Mouse (Mus musculus) 3T3-L1 (cell line): Measurements from ENCODE around the gene Zfp119b.

Experiments
- DNase-seq: peaks from one replicate; pipeline ENCODE4 v3.0.0-alpha.2; 2015; ENCODE audit warnings: low read depth, low spot score

Gene Zfp119b

GRCm38 (mm10) chr17:55949400-55949799 lies at the start of gene Zfp119b:
Gene Zfp119b (minus strand): TSS chr17:55949500.
- peak; percentile 32 for DNase-seq

- no peak for DNase-seq
Measured at GRCm38 (mm10) chr17:55996007-55996406, 46.7 kb upstream of the Zfp119b start.

GRCm38 (mm10) chr17:55990278-55990898 lies 41.1 kb upstream of the Zfp119b start:
- DNase-seq, result no peak

- DNase-seq, result peak; percentile 72
Measured at GRCm38 (mm10) chr17:55986030-55986961, 37.0 kb upstream of the Zfp119b start, which contains the start of gene Fsd1. Gene Fsd1 (plus strand): TSS chr17:55986509.

GRCm38 (mm10) chr17:55977301-55977700 lies 28.0 kb upstream of the Zfp119b start:
- no peak for DNase-seq

- DNase-seq, result peak; percentile 83
Measured at GRCm38 (mm10) chr17:55976255-55976862, 27.1 kb upstream of the Zfp119b start.

GRCm38 (mm10) chr17:55971453-55971852 lies 22.2 kb upstream of the Zfp119b start:
- no peak for DNase-seq

- no peak for DNase-seq
Measured at GRCm38 (mm10) chr17:55969966-55970891, 20.9 kb upstream of the Zfp119b start, which contains the start of gene Shd. Gene Shd (plus strand): TSS chr17:55970467.

GRCm38 (mm10) chr17:55969560-55969959 lies 20.3 kb upstream of the Zfp119b start:
- DNase-seq, result no peak

- DNase-seq, result no peak
Measured at GRCm38 (mm10) chr17:55968210-55968609, 18.9 kb upstream of the Zfp119b start.

GRCm38 (mm10) chr17:55967186-55967585 lies 17.9 kb upstream of the Zfp119b start:
- no peak for DNase-seq

- peak; percentile 53 for DNase-seq
Measured at GRCm38 (mm10) chr17:55964996-55965395, 15.7 kb upstream of the Zfp119b start.

GRCm38 (mm10) chr17:55964496-55964895 lies 15.2 kb upstream of the Zfp119b start:
- no peak for DNase-seq

GRCm38 (mm10) chr17:55963171-55963570 lies 13.9 kb upstream of the Zfp119b start:
- DNase-seq, result no peak

- DNase-seq, result no peak
Measured at GRCm38 (mm10) chr17:55961631-55962030, 12.3 kb upstream of the Zfp119b start.

- DNase-seq, result no peak
Measured at GRCm38 (mm10) chr17:55960791-55961190, 11.5 kb upstream of the Zfp119b start.

- DNase-seq, result no peak
Measured at GRCm38 (mm10) chr17:55959946-55960740, 10.8 kb upstream of the Zfp119b start.

- peak; percentile 99 for DNase-seq
Measured at GRCm38 (mm10) chr17:55958918-55959728, 9.8 kb upstream of the Zfp119b start, which contains the start of gene Yju2. Gene Yju2 (plus strand): TSS chr17:55959099.

- DNase-seq, result no peak
Measured at GRCm38 (mm10) chr17:55958584-55958886, 9.2 kb upstream of the Zfp119b start.
